Mouse (Mus musculus) thymus, adult 18-20 months (tissue): Measurements from ENCODE around the gene Trim80.
"Not testable (repeated sequence)": the region's sequence is repeated elsewhere in the genome, so short reads cannot be mapped to it uniquely, and the experiment has no call there.

Experiments
- DNase-seq, 2 experiments: peaks; one replicate each; pipeline ENCODE4 v3.0.0; 2022; ENCODE audit warnings: mixed read lengths in 2 of 2

The Trim80 gene

DNA sequence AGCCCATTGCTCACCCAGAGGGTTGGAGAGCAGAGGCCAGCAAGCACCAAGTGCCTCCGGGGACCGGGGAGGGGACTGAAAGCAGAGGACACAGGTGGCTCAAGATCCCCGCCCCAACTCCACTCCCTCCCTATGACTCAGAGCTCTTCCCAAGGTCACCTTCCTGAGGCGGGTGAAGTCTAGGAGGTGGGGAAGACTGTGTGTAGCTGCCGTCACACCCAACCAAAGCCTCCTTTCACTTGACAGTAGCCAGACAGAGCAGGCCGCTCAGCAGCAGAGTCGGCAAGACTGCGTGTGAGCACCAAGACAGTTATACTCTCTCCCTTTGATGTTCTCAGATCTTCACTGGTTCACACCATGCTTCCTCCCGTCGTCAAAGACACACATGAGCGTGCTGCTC is 23.1 kb downstream of the Trim80 start:
- DNase-seq = peak; percentile 55 to 78

DNA sequence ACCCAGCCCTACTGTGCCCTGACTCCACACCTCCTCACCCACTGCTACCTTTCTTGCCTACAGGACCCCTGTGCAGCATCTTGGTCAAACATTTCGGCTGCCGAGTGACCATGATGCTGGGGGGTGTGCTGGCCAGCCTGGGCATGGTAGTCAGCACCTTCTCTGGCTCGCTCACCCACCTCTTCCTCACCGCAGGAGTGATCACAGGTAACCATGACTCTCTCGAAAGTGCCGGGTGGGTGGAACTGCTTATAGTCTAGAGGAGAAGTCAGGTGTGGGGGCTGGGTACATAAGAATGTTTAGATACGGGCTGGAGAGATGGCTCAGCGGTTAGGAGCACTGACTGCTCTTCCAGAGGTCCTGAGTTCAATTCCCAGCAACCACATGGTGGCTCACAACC is 24.5 kb downstream of the Trim80 start:
- DNase-seq = peak in 1 of 2 experiments; percentile 65

DNA sequence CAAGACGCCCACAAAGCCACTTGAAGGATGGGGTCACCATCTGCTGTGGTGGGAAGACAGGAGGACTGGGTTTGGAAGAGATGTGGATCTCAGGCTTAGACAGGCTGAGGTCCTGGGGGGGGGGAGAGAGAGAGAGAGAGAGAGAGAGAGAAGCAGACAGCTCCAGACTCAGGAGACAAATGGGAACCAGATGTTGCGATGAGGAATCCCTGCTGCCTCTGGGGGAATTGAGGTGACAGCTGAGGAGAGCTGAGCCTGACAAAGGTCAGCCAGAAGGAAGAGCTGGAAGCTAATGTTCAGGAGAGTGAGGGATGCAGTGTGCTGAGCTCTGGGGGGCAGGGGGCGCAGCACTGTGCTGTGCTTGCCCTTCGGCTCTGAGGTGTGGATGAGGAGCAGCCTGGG is 26.9 kb downstream of the Trim80 start:
- DNase-seq = no peak

DNA sequence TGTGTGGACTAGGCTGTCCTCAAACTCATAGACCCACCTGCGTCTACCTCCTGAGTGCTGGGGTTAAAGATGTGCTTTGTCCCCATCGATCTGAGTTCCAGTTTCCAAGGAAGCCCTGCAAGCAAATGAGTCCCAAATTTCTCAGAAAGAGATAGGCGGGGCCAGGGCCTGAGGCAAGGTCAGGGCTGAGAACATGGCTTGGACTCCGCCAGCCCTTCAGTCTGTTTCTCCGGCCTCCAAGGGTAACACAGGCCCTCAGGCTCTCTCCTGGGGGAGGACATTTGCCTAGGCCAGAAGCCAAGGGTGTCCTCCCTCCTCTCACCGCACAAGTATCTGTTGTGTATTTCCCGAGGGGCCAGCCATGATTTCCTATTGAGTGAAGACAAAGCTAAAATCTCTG is 31.8 kb downstream of the Trim80 start:
- no peak for DNase-seq

DNA sequence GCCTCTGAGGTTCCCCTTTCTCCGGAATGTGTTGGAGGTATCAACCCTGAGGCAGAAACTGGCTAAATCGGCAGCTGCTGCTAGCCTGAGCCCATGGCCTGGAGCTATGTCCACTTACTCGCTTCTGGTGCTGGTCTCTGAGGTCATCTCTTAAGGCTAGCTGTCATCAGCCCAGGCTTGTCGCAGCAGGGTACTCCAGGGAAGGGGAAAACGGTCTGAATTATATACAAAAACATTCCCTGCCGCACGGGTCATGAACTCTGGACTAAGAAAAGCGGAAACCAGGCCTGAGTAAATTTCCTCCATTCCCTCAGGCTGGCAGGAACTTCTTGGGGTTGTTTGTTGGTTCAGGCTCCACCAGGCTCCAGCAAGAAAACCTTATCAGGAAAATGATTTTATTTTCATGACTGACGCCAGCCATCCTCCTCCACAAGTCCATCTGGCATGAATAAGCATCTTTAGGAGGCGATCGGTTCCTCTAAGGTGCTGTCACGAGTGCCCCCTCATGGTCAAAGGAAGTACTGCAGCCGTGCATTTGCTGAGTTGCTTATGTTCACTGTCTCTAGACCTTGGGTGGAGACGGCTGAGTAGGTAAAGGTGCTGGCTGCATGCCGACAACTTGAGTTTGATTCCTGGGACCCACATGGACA is 33.4 kb downstream of the Trim80 start:
- peak; percentile 85 to 91 for DNase-seq

DNA sequence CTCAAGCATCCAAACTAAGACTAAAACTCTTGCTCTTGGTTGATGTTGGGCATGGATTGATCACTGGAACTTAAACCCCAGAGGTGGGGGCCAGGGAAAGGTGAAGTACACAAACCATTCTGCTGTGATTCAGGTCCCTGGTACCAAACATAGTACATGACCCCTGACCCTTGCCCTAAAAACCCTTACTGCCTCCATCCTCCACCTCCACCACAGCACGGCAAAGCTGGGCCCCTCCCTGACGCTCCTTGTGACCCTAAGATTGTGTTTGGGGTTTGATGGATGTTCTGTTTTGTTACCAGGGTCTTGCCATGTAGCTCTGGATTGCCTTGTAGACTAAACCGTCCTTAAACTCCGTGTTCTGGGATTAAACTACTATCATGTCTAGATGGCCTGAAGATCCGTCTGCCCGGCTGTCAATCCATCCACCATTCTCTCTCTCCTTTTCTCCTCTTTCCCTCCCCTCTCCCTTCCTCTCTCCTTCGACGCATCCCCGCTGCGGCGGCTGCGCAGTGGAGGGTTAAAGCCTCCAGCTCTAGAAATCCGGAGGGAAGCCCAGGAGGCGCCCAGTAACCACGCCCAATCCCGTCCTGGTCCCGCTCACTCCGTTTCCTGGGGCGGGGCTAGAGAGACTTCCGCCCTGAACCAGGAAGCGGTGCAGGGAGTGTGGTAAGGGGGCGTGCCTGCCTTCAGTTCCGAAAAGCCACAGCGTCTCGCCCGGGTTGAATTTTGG is 34.8 kb downstream of the Trim80 start, which contains the start of gene Armc7:
Gene Armc7, plus strand, starts transcription at position 643 of the 733 bp plus-strand sequence.
- DNase-seq = peak; percentile 90 to 92

DNA sequence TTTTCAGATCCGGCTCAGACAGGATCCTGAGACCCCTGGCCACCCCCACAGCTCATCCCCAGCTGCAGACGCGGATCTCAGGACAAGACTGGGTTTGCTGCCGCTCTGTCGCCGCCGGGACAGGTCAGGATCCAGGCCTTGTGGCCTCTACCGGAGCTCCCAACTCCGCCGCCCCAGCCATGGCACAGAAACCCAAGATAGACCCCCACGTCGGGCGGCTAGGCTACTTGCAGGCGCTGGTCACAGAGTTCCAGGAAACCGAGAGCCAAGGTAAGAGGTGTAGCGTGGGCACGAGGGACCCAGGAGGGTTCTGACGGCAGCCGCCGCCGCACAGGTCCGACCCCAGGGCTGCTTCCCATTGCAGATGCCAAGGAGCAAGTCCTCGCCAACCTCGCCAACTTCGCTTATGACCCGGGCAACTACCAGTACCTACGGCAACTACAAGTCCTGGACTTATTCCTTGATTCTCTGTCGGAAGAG is 35.5 kb downstream of the Trim80 start:
- no peak for DNase-seq

DNA sequence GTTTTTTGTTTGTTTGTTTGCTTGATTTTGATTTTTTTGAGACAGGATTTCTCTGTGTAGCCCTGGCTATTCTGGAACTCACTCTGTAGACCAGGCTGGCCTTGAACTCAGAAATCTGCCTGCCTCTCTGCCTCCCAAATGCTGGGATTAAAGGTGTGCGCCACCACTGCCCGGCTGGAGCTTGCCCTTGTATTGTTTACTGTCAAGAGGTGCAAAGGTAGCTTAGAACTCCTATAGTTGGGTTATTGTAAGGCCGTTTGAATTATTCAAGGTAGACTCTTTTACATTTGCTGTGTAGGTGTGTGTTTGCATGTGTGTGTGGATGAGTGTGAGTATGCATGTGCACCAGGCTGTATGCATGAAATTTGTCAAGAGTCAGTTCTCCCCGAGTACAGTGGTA is 36.3 kb downstream of the Trim80 start:
- DNase-seq = not testable (repeated sequence)

DNA sequence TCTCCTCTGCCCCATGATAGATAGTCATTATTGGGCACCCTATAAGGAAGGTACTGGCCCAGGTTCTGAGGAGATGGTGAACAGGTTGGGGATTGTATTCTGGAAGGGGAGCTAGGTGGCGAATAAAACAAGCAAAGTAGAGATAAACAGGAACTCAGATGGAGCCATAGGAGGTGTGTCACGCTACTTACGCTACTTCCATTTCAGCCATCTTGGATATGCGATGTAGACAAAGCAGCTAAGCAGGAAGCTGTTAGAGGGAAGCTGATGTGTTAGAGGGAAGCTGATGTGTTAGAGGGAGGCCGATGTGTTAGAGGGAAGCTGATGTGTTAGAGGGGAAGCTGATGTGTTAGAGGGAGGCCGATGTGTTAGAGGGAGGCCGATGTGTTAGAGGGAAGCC is 37.0 kb downstream of the Trim80 start:
- DNase-seq = not testable (repeated sequence)

DNA sequence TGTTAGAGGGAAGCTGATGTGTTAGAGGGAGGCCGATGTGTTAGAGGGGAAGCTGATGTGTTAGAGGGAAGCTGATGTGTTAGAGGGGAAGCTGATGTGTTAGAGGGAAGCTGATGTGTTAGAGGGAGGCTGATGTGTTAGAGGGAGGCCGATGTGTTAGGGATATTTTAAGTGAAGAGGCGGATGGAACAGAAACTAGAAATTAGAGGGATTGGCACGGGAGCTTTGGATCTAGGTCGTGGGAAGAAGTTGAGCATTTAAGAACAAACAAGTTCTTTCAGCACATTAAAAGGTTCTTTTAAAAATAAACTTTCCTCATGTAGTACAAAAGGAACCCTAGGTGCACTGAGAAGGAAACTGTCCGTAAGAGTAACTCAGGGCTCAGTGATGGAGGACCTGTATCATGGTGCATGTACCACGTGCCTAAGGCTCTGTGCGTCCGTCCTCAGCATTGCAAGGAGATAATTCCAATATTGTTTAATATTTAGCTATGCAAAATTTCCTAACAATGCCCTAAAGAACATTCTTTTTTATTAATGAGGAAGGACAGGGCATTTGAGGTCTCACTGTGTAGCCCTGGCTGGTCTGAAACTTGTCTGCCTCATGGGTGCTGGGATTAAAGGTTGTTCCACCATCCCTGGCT is 38.1 kb downstream of the Trim80 start:
- no peak for DNase-seq

DNA sequence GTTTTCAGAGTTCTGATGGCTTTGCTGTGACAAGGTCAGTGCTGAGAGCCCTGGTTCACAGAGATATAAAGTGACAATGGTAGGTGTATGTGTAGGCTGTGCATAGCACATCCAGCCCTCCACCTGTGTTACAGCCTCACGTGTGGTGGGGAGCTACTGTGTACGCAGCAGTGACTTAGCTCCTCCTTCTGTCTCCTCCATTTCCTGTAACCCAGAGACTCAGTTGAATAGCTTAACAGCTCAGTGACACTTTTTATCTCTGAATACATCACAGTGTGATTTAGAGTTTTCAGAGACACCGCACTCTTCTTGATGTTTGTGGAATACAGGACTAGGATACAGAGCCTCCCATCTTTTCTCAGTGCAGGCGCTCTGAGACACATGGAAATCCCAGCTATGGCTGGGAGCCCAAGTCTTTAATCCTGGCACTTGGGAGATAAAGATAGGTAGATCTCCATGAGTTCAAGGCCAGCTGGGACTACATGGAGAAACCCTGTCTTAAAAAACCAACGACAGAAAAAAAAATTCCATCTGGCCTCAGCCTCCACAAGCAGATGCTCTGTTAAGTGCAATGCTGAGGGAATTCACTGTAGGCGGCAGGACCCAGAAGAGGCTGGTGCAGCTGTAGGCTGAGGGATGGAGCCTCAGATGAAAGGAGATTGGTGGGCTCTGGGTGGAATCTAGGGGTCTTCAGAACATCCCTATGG is 41.4 kb downstream of the Trim80 start:
- DNase-seq = peak in 1 of 2 experiments; percentile 64

DNA sequence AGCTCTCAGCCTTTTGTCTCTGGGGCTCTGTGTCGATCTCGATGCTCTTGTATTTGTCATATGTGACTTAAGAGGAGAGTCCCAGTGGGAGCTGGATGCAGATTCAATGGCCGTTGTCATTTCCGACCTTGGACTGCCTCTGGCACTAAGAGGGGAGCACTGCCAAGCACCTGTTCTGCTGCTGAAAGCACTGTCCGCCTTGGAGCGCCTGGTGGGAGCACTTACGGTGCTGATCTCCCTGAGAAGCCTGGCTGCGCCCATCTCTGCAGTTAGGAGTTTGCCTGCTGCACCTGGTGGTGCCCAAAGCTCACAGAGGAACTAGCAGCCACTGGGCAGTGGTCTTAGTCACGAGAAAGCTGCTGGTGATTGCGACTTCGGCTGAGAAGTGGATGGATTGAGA is 42.9 kb downstream of the Trim80 start:
- no peak for DNase-seq

DNA sequence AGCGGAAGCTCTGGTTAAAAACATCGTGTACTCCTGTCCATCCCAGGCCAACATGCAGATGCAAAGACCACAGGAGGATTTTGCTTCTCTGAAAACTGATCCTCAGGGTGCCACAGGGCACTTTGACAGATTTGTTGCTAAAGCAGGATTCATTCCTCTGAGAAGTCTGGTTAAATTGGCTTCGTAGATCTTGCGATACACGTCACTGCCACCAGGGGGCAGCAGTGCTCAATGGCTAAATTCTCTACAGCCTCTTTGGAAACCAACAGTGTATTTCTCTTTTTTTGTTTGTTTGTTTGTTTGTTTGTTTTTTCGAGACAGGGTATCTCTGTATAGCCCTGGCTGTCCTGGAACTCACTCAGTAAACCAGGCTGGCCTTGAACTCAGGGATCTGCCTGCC is 43.4 kb downstream of the Trim80 start:
- peak in 1 of 2 experiments; percentile 51 for DNase-seq

DNA sequence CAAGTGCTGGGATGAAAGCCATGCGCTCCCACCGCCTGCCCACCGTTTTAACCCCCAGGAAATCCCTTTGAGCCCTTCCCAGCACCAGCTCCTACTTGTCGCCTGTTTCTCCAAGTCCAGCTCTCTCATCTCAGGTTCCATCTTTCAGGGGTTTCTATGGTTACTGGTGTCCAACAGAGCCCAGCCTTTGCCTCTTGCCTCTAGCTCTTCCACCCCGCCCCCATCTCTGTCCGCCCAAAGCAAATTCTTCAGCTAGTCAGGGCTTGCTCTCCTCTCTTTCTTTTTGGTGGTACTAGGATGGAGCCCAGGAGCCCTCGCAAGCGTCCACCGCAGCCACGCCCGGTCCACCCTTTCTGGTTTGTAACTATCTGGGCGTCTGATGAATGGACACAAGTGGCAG is 44.8 kb downstream of the Trim80 start:
- DNase-seq = no peak

DNA sequence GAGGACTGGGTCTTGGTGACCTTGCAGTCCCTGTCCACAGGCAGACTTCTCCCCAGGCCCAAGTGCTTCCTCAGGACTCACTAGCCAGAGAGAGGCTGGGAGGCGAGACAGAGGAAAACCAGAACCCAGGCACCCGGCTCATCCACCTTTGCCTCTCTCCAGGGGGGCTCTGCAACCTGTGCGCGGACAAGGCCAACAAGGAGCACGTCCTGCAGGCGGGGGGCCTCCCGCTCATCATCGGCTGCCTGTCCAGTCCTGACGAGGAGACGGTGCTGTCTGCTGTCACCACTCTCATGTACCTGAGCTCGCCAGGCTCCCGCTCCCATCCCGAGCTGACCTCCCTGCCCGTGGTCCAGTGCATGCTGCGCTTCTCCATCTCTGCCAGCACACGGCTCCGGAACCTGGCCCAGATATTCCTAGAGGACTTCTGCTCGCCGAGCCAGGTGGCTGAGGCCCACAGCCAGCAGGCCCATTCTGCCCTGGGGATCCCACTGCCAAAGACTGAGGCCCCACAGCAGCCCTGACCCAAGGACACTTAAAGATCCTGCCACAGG is 48.3 kb downstream of the Trim80 start:
- DNase-seq = no peak

DNA sequence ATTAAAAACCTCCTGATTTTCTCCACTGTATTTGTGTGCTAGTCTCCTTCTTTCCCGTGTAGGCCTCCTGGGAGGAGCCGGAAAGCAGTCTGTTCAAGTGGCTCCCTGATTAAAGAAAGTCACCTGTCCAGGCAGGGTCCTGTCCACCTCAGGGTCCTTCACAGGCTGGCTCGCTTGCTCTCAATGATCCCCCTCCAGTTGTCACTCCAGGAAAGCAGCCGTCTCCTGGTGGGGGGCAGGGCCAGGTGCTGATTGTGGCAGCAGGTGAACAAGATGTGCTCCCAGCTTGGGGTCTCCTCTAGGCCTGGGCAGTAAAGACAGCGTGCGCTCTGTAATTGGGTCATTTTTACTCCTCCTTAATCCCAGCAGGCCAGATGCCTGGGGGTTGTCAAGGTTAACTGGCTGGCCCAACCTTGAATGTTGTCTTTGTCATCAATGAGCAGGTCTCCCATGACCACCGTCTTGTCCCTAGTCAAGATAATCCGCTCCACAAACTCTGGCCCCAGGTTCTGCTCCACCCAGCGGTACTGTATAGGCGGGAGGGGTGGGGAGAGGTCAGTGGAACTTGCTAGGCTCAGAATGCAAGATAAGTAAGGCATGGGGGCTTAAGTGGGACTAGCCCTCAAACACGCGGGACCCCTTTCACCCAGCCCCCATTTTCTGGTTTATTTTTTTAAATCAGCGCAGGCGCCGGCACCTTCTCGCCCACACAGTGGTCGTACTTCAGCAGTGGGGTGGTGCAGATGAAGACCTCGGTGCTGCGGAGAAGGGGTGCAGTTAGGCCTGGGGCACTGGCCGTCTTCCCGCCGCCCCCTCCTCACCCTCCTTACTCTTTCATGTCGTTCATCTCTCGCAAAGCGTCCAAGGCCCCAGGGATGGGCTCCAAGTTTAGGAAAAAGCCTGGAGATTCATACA is 50.4 kb downstream of the Trim80 start:
- DNase-seq = no peak

DNA sequence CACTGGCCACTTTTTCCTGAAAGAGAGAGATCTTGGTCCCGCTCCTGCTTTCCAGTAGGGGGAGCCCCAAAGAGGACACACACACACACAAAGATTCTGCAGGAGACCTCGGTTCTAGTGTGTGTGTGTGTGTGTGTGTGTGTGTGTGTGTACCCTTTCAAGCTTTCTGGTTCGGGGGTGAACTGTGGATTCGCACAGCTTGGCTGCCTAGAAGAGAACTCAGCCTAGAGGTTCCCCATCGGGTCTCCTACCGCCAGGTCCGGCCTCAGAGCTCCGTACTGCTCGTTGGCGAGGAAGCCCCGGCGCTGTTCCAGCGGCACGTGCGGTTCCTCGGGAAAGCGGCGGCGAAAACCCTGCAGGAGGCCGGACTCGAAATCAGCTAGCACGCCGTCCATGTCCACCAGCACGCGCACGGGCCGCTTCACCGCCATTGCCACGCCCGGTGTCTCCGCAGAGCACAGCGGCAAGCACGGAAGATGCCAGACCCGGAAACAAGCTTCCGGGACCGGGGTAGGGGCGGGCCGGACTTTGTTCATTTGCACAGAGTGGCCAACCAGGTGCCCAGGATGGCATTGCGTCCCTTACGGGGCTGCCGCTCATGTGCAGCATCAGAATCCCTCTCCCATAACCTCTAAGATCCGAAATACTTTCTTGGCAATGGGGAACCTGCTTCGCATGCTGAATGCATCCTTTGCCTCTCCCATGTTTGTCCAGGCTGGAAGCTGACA is 51.2 kb downstream of the Trim80 start, which contains the start of gene Nt5c:
Gene Nt5c, minus strand, starts transcription at position 507 of the 728 bp plus-strand sequence.
- peak; percentile 77 to 82 for DNase-seq

DNA sequence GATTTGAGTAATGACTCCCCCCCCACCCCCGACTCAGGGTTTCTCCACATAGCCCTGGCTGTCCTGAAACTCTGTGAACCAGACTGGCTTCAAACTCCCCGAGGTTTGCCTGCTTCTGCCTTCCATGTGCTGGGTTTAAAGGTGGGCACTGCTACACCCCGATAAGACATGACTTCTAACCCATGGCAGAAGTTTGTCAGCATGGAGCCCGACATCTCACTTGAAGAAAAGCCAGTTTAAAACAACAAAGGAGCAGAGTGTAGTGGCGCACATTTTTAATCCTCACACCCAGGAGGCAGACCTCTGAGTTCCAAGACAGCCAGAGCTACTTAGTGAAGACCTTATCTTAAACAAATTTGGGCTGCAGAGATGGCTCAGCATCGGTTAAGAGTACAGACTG is 52.0 kb downstream of the Trim80 start:
- no peak for DNase-seq

DNA sequence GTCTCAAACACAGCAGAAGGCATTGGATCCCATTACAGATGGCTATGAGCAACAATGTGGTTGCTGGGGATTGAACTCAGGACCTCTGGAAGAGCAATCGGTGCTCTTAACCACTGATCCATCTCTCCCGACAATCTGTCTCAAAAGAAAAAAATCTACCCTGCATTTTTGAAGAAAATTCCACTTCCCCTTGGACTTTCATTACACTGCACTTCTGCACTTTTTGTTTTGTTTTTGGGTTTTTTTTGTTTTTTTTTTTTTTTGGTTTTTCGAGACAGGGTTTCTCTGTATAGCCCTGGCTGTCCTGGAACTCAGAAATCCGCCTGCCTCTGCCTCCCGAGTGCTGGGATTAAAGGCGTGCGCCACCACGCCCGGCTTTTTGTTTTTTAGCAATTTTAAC is 56.2 kb downstream of the Trim80 start:
- DNase-seq = not testable (repeated sequence)
